ENCODE assay signal across 8 mouse cellular contexts in genomic region chr9:65631354-65632021, GRCm38 (mm10). TPM values are rescaled to one million over a fixed set of nuclear protein-coding genes. Genes with fewer than 3 reads are reported as not detected.
DNase-seq lines count a peak whose midpoint lies in the region; ATAC-seq and TF ChIP-seq lines count a peak whose summit lies in the region.

No protein-coding gene starts in this region.

- TF ChIP-seq POLR2A in heart, adult 2 months (IDR thresholded peaks at IDR 0.05; ENCODE audit: insufficient read depth, low read depth, low read length), result no peak

- TF ChIP-seq EP300 in heart, adult 2 months (IDR thresholded peaks at IDR 0.05; ENCODE audit: insufficient read depth, low read depth, low read length), result no peak

- peak in 1 of 2 experiments; percentile 23 for DNase-seq in heart, adult 2 months
- no peak for DNase-seq in heart, postnatal 25 days (ENCODE audit: low spot score)
- peak; percentile 6 for DNase-seq in T-cell, adult 2 months (ENCODE audit: low spot score)
- no peak for DNase-seq in hindbrain, embryonic 14.5 days (ENCODE audit: low spot score)
- DNase-seq in midbrain, embryonic 10.5 days (ENCODE audit: low spot score), result peak; percentile 25
- DNase-seq in left cerebral cortex, adult 11 months (ENCODE audit: low spot score), result no peak
- DNase-seq in gastrocnemius, postnatal 10 days, result no peak

- H3K27ac ChIP-seq in heart, adult 2 months, result peak overlapping the region; percentile 78
- H3K27ac ChIP-seq in hindbrain, embryonic 14.5 days, result no peak overlapping the region
- peak overlapping the region; percentile 89 for H3K27ac ChIP-seq in midbrain, embryonic 10.5 days (replicated peaks)

- peak overlapping the region; percentile 87 for H3K9ac ChIP-seq in heart, adult 2 months (ENCODE audit: low read depth, low read length)
- peak overlapping the region; percentile 64; the same call in 1 of the 2 replicates for H3K9ac ChIP-seq in hindbrain, embryonic 14.5 days

- no peak for ATAC-seq in hindbrain, embryonic 14.5 days (ENCODE audit: low FRiP score)
- no peak for ATAC-seq in megakaryocyte-erythroid progenitor cell, adult 5-6 weeks (replicated peaks; ENCODE audit: low FRiP score, low TSS enrichment, poor library complexity, severe bottlenecking)

- no peaks in the 10 kb centered on the region for H3K4me1 ChIP-seq in heart, adult 2 months (ENCODE audit: control insufficient read depth, insufficient read depth, low read length)
- H3K4me1 ChIP-seq in hindbrain, embryonic 14.5 days (replicated peaks; ENCODE audit: control insufficient read depth, insufficient read depth, low read length), result peaks cover 12% of the 10 kb centered on the region; the same call in 1 of the 2 replicates
- H3K4me1 ChIP-seq in midbrain, embryonic 10.5 days, result peaks cover 40% of the 10 kb centered on the region

- H3K36me3 ChIP-seq in heart, adult 2 months (ENCODE audit: control insufficient read depth, insufficient read depth, low read length), result no peaks in the 10 kb centered on the region
- no peaks in the 10 kb centered on the region for H3K36me3 ChIP-seq in hindbrain, embryonic 14.5 days (replicated peaks; ENCODE audit: control insufficient read depth, insufficient read depth)
- no peaks in the 10 kb centered on the region for H3K36me3 ChIP-seq in midbrain, embryonic 10.5 days

- no peaks in the 10 kb centered on the region for H3K27me3 ChIP-seq in heart, adult 2 months (ENCODE audit: control insufficient read depth, insufficient read depth, low read length)
- peaks cover 47% of the 10 kb centered on the region for H3K27me3 ChIP-seq in hindbrain, embryonic 14.5 days (ENCODE audit: control insufficient read depth, insufficient read depth, low read length)
- peaks cover 72% of the 10 kb centered on the region for H3K27me3 ChIP-seq in midbrain, embryonic 10.5 days (ENCODE audit: low read depth, poor library complexity, severe bottlenecking)

- peak overlapping the region; percentile 99 for H3K4me2 ChIP-seq in hindbrain, embryonic 14.5 days (replicated peaks)

- 54% methylated on average over 16 of the region's 16 CpGs for WGBS in heart, adult 2 months
- whole genome bisulfite sequencing in hindbrain, embryonic 14.5 days, result 18% methylated on average over 16 of the region's 16 CpGs
- whole genome bisulfite sequencing in midbrain, embryonic 10.5 days, result 5% methylated on average over 16 of the region's 16 CpGs

- intact Hi-C loops in heart, adult 2 months (cut with DNase I), result no loop called here
- intact Hi-C loops in heart, postnatal 25 days (cut with DNase I), result loop anchor here (2.0 kb wide), 1 partner anchor 13 kb away; no protein-coding TSS in a partner anchor

- H3K79me2 ChIP-seq in heart, adult 2 months (replicated peaks; ENCODE audit: control insufficient read depth, insufficient read depth, low read length), result no peaks in the 10 kb centered on the region

- TF ChIP-seq CTCF in heart, adult 2 months (IDR thresholded peaks at IDR 0.05), result no peak

- H3K9me3 ChIP-seq in hindbrain, embryonic 14.5 days (ENCODE audit: control insufficient read depth, low read length), result no peaks in the 10 kb centered on the region
- H3K9me3 ChIP-seq in midbrain, embryonic 10.5 days (replicated peaks), result no peaks in the 10 kb centered on the region

- peak overlapping the region; percentile 59 for H3K4me3 ChIP-seq in heart, adult 2 months
- peak overlapping the region; percentile 61 for H3K4me3 ChIP-seq in hindbrain, embryonic 14.5 days (replicated peaks; ENCODE audit: low read length)
- peak overlapping the region; percentile 78 for H3K4me3 ChIP-seq in midbrain, embryonic 10.5 days

RNA-seq across cellular contexts. Expression of gene Rbpms2, which starts 2.0 kb away (rescaled TPM):
- 10 to 100 TPM; 29.4 to 32.5 TPM for total RNA-seq in heart, adult 2 months (2021)
- polyA plus RNA-seq in heart, adult 2 months (2012; rRNA removed), result 102 and 105 TPM in 2 replicates
- 10 to 100 TPM; 37.1 to 39.3 TPM for total RNA-seq in heart, postnatal 25 days (2021)
- 4.0 and 4.7 TPM in 2 replicates for polyA plus RNA-seq in hindbrain, embryonic 14.5 days (2014; fragmentation: Nextera tagmentation; extraction: Ambion mirVana)
- 33.2 and 39.4 TPM in 2 replicates for polyA plus RNA-seq in midbrain, embryonic 10.5 days (2016; fragmentation: Nextera tagmentation; extraction: Ambion mirVana)
- total RNA-seq in megakaryocyte-erythroid progenitor cell, adult 5-6 weeks (2014; fragmentation: Nextera tagmentation), result 1.9 TPM in 1 of 2 replicates, not detected in the other
- 2.5 and 2.8 TPM in 2 replicates for total RNA-seq in megakaryocyte-erythroid progenitor cell, adult 5-6 weeks (2017)
- total RNA-seq in gastrocnemius, postnatal 10 days (2021), result 1 to 10 TPM; 2.4 to 4.0 TPM

RNA-seq across cellular contexts. Expression of gene Oaz2, which starts 36.3 kb away (rescaled TPM):
- total RNA-seq in heart, adult 2 months (2021), result 100 to 1,000 TPM; 202 to 218 TPM
- polyA plus RNA-seq in heart, adult 2 months (2012; rRNA removed), result 154 and 242 TPM in 2 replicates
- 100 to 1,000 TPM; 249 to 259 TPM for total RNA-seq in heart, postnatal 25 days (2021)
- polyA plus RNA-seq in hindbrain, embryonic 14.5 days (2014; fragmentation: Nextera tagmentation; extraction: Ambion mirVana), result 280 and 287 TPM in 2 replicates
- 234 and 269 TPM in 2 replicates for polyA plus RNA-seq in midbrain, embryonic 10.5 days (2016; fragmentation: Nextera tagmentation; extraction: Ambion mirVana)
- 22.1 and 23.4 TPM in 2 replicates for total RNA-seq in megakaryocyte-erythroid progenitor cell, adult 5-6 weeks (2014; fragmentation: Nextera tagmentation)
- 34.7 and 36.1 TPM in 2 replicates for total RNA-seq in megakaryocyte-erythroid progenitor cell, adult 5-6 weeks (2017)
- total RNA-seq in gastrocnemius, postnatal 10 days (2021), result 100 to 1,000 TPM; 248 to 260 TPM

RNA-seq across cellular contexts. Expression of gene Pif1, which starts 44.5 kb away (rescaled TPM):
- not detected for total RNA-seq in heart, adult 2 months (2021)
- polyA plus RNA-seq in heart, adult 2 months (2012; rRNA removed), result 0.18 and 0.23 TPM in 2 replicates
- total RNA-seq in heart, postnatal 25 days (2021), result not detected
- polyA plus RNA-seq in hindbrain, embryonic 14.5 days (2014; fragmentation: Nextera tagmentation; extraction: Ambion mirVana), result 1.9 and 2.2 TPM in 2 replicates
- 27.8 and 29.3 TPM in 2 replicates for polyA plus RNA-seq in midbrain, embryonic 10.5 days (2016; fragmentation: Nextera tagmentation; extraction: Ambion mirVana)
- total RNA-seq in megakaryocyte-erythroid progenitor cell, adult 5-6 weeks (2014; fragmentation: Nextera tagmentation), result 5.0 and 14.3 TPM in 2 replicates
- total RNA-seq in megakaryocyte-erythroid progenitor cell, adult 5-6 weeks (2017), result 6.5 and 6.6 TPM in 2 replicates
- total RNA-seq in gastrocnemius, postnatal 10 days (2021), result 1 to 10 TPM in 1 of 2 experiments, under 1 TPM in 1; 0.92 to 1.4 TPM

RNA-seq across cellular contexts. Expression of gene Plekho2, which starts 51.6 kb away (rescaled TPM):
- 10 to 100 TPM in 1 of 2 experiments, 1 to 10 TPM in 1; 9.9 to 11.1 TPM for total RNA-seq in heart, adult 2 months (2021)
- polyA plus RNA-seq in heart, adult 2 months (2012; rRNA removed), result 16.5 and 18.8 TPM in 2 replicates
- 10 to 100 TPM; 12.9 to 13.2 TPM for total RNA-seq in heart, postnatal 25 days (2021)
- polyA plus RNA-seq in hindbrain, embryonic 14.5 days (2014; fragmentation: Nextera tagmentation; extraction: Ambion mirVana), result 4.4 and 4.6 TPM in 2 replicates
- polyA plus RNA-seq in midbrain, embryonic 10.5 days (2016; fragmentation: Nextera tagmentation; extraction: Ambion mirVana), result 13.4 and 13.9 TPM in 2 replicates
- 29.1 and 29.3 TPM in 2 replicates for total RNA-seq in megakaryocyte-erythroid progenitor cell, adult 5-6 weeks (2014; fragmentation: Nextera tagmentation)
- total RNA-seq in megakaryocyte-erythroid progenitor cell, adult 5-6 weeks (2017), result 14.2 and 16.8 TPM in 2 replicates
- 10 to 100 TPM; 11.4 to 17.3 TPM for total RNA-seq in gastrocnemius, postnatal 10 days (2021)

Comparison
In these comparisons a context has a peak if more than half of its experiments do, and no peak if none do; other contexts are left out.
1. DNase-seq: peak in T-cell, adult 2 months (single experiment) and midbrain, embryonic 10.5 days (single experiment); none in heart, postnatal 25 days (single experiment), hindbrain, embryonic 14.5 days (single experiment), left cerebral cortex, adult 11 months (single experiment) and gastrocnemius, postnatal 10 days (single experiment).
2. RNA of gene Rbpms2, which starts 2.0 kb away (total RNA-seq): 37.1 to 39.3 TPM in heart, postnatal 25 days and 29.4 to 32.5 TPM in heart, adult 2 months; 2.4 to 4.0 TPM in gastrocnemius, postnatal 10 days and 1.9 to 2.8 TPM in megakaryocyte-erythroid progenitor cell, adult 5-6 weeks; every median in the first group is over 4 times any median in the second.
3. RNA of gene Oaz2, which starts 36.3 kb away (total RNA-seq): 248 to 260 TPM in gastrocnemius, postnatal 10 days, 249 to 259 TPM in heart, postnatal 25 days and 202 to 218 TPM in heart, adult 2 months; 22.1 to 36.1 TPM in megakaryocyte-erythroid progenitor cell, adult 5-6 weeks; every median in the first group is over 4 times any median in the second.
4. Peak in every context shown above with its lines, with median percentiles within 50 percentile points of each other: H3K4me3 ChIP-seq.